In genomic region chr10:60128287-60128686, GRCm38 (mm10) we compare ENCODE assay signal across 23 mouse cellular contexts.
"Had no signal": no experiment of that assay in that cellular context is flagged by ENCODE, and none has a peak within 500 bp of the region (broad histone marks: within the 10 kb centered on the region; RNA-seq: fewer than 3 reads in every experiment).

No protein-coding gene starts in this region.

- H3K9ac ChIP-seq: forebrain, postnatal 0 days; hindbrain, embryonic 13.5 days; hindbrain, embryonic 15.5 days; kidney, embryonic 15.5 days; limb, embryonic 13.5 days; limb, embryonic 15.5 days; liver, embryonic 12.5 days; liver, embryonic 14.5 days had no signal

- ATAC-seq: forebrain, postnatal 0 days; hindbrain, postnatal 0 days; intestine, embryonic 16.5 days; liver, embryonic 12.5 days had no signal

- H3K27me3 ChIP-seq: hindbrain, embryonic 13.5 days; hindbrain, embryonic 15.5 days; kidney, embryonic 15.5 days; limb, embryonic 13.5 days; limb, embryonic 15.5 days had no signal

- H3K36me3 ChIP-seq: limb, embryonic 13.5 days; liver, embryonic 12.5 days had no signal

- DNase-seq: forebrain, postnatal 0 days; gastrocnemius, postnatal 14 days; gastrocnemius, postnatal 36 days; kidney, adult 11 months; kidney, adult 2 months; kidney, adult 9 months; kidney, postnatal 14 days; kidney, postnatal 36 days; layer of hippocampus, adult 9-11 months; layer of hippocampus, postnatal 36 days; left cerebral cortex, postnatal 4 days had no signal

- H3K4me2 ChIP-seq: hindbrain, embryonic 13.5 days; hindbrain, embryonic 15.5 days; kidney, embryonic 15.5 days; limb, embryonic 13.5 days; limb, embryonic 15.5 days; liver, embryonic 12.5 days had no signal

- H3K27ac ChIP-seq: heart, adult 2 months; hindbrain, embryonic 10.5 days; hindbrain, embryonic 13.5 days; hindbrain, embryonic 15.5 days; hindbrain, postnatal 0 days; kidney, embryonic 15.5 days; kidney, postnatal 0 days; limb, embryonic 13.5 days; limb, embryonic 15.5 days; liver, embryonic 12.5 days; liver, embryonic 14.5 days had no signal

- H3K9me3 ChIP-seq: hindbrain, embryonic 10.5 days; hindbrain, embryonic 13.5 days; hindbrain, embryonic 15.5 days; kidney, embryonic 15.5 days; limb, embryonic 13.5 days; limb, embryonic 15.5 days; liver, embryonic 12.5 days had no signal

- H3K4me1 ChIP-seq: hindbrain, embryonic 13.5 days; hindbrain, embryonic 15.5 days had no signal

- H3K4me3 ChIP-seq: heart, adult 2 months; hindbrain, embryonic 10.5 days; hindbrain, embryonic 13.5 days; hindbrain, embryonic 15.5 days; kidney, embryonic 15.5 days; limb, embryonic 13.5 days; limb, embryonic 15.5 days; liver, embryonic 12.5 days had no signal
